Mouse (Mus musculus) spleen, adult 2 months (tissue): ENCODE data around the gene Amn1. TPM values are rescaled to one million over a fixed set of nuclear protein-coding genes. Genes with fewer than 3 reads are reported as not detected.

ENCODE experiments used
- DNase-seq, 2 experiments: peaks; one replicate each; pipeline versions ENCODE4 v3.0.0 to v3.0.0-alpha.2; 2012 to 2021; ENCODE audit warnings: low spot score in 2 of 2, low read depth in 1 of 2
- H3K27ac ChIP-seq: fragments of 200-500 bp; 2 replicates; pipeline ENCODE4 v1.5.1; 2012; ENCODE audit warnings: low read length, inconsistent platforms; ENCODE audit not compliant: insufficient read depth
- H3K27me3 ChIP-seq: fragments of 200-500 bp; 2 replicates; pipeline ENCODE4 v1.6.1; 2012; ENCODE audit warnings: mild to moderate bottlenecking, moderate library complexity, low read length, inconsistent platforms; ENCODE audit not compliant: control insufficient read depth, insufficient read depth
- H3K36me3 ChIP-seq: fragments of 200-500 bp; 2 replicates; pipeline ENCODE4 v1.6.1; 2012; ENCODE audit warnings: mild to moderate bottlenecking, low read length, inconsistent platforms; ENCODE audit not compliant: control insufficient read depth, insufficient read depth
- H3K4me1 ChIP-seq: fragments of 200-500 bp; 2 replicates; pipeline ENCODE4 v1.6.1; 2011; ENCODE audit warnings: inconsistent platforms; ENCODE audit not compliant: control insufficient read depth, insufficient read depth, insufficient read length
- H3K4me3 ChIP-seq: fragments of 200-500 bp; 2 replicates; pipeline ENCODE4 v1.5.1; 2011; ENCODE audit warnings: mild to moderate bottlenecking, inconsistent platforms; ENCODE audit not compliant: insufficient read depth, insufficient read length; ENCODE audit errors: extremely low read depth
- CTCF ChIP-seq: fragments of 200-500 bp; IDR thresholded peaks from 2 replicates; pipeline ENCODE4 v1.5.1; 2011; ENCODE audit warnings: mild to moderate bottlenecking, inconsistent platforms; ENCODE audit not compliant: insufficient read depth, insufficient read length, insufficient replicate concordance; ENCODE audit errors: extremely low read depth
- POLR2A ChIP-seq: fragments of 200-500 bp; IDR thresholded peaks from 2 replicates; pipeline ENCODE4 v1.6.1; 2011; ENCODE audit warnings: low read depth, low read length, inconsistent platforms
- WGBS: fragments of 180-500 bp; shearing (Covaris S2); methylation state at CpG from one replicate; pipeline ENCODE4 v1.1.7; 2018; 5-methylcytosine and 5-hydroxymethylcytosine counted together
- polyA plus RNA-seq: library from polyadenylated mRNA; depleted of rRNA; stranded (reverse); fragments of >200 nt; gene quantifications from 2 replicates; pipeline ENCODE4 v1.2.3, GENCODE M21; 2012; rRNA removed

The Amn1 gene
- polyA plus RNA-seq, 1 experiment = 5.3 TPM

GRCm38 (mm10) chr6:149116992-149117391 is 71.5 kb downstream of the Amn1 start:
- Histone ChIP-seq H3K27me3 (no peaks in the 10 kb centered on the region), H3K27ac (no peak overlapping the region), H3K36me3 (no peaks in the 10 kb centered on the region), H3K4me3 (no peak overlapping the region), H3K4me1 (no peaks in the 10 kb centered on the region; the same call in 1 of the 2 replicates)
- DNase-seq = no peak
- TF ChIP-seq CTCF (no peak), POLR2A (no peak)

- 81% methylated on average over 2 of the region's 2 CpGs for WGBS
- Histone ChIP-seq H3K27me3 (no peaks in the 10 kb centered on the region; the same call in 1 of the 2 replicates), H3K4me3 (no peak overlapping the region), H3K4me1 (no peaks in the 10 kb centered on the region), H3K27ac (no peak overlapping the region), H3K36me3 (no peaks in the 10 kb centered on the region)
- TF ChIP-seq POLR2A (no peak), CTCF (no peak)
- no peak for DNase-seq
These were observed 79.6 kb downstream of the Amn1 start for GRCm38 (mm10) chr6:149108909-149109308.

GRCm38 (mm10) chr6:149107615-149108014 is 80.9 kb downstream of the Amn1 start:
- TF ChIP-seq POLR2A = no peak
- no peak for TF ChIP-seq CTCF
- H3K4me1 ChIP-seq = no peaks in the 10 kb centered on the region
- H3K27ac ChIP-seq = no peak overlapping the region
- H3K27me3 ChIP-seq = no peaks in the 10 kb centered on the region; the same call in 1 of the 2 replicates
- 69% methylated on average over 3 of the region's 3 CpGs for WGBS
- no peak overlapping the region for H3K4me3 ChIP-seq
- no peak for DNase-seq
- no peaks in the 10 kb centered on the region for H3K36me3 ChIP-seq

Other genes with a start within 250 kb of the Amn1 start
- 2.7 and 2.8 TPM in 2 replicates for gene Sinhcaf, start 242.2 kb downstream of the Amn1 start, polyA plus RNA-seq
- 5.1 and 11.8 TPM in 2 replicates for gene Dennd5b, start 87.0 kb downstream of the Amn1 start, polyA plus RNA-seq
- gene Gm10203, start 58.5 kb downstream of the Amn1 start, polyA plus RNA-seq = not detected in 2 replicates
- 3.0 and 4.5 TPM in 2 replicates for gene Etfbkmt, start 48.9 kb downstream of the Amn1 start, polyA plus RNA-seq
- 6.7 and 8.4 TPM in 2 replicates for gene Resf1, start 120.7 kb upstream of the Amn1 start, polyA plus RNA-seq
- gene Bicd1, start 220.2 kb upstream of the Amn1 start, polyA plus RNA-seq = 0.39 and 0.43 TPM in 2 replicates